Mouse (Mus musculus): ENCODE results near the gene Rrp1b.

- TF ChIP-seq CTCF (IDR thresholded peaks at IDR 0.05; ENCODE audit: borderline replicate concordance, insufficient read depth, low read depth, low read length) (no peak), POLR2A (IDR thresholded peaks at IDR 0.05; ENCODE audit: borderline replicate concordance, insufficient read depth, low read length) (no peak)
Measured at GRCm38 (mm10) chr17:32021981-32022380, 13.9 kb upstream of the Rrp1b start.

All from cerebellum, adult 2 months (tissue).